Mouse (Mus musculus): ENCODE results near the gene F13a1.

DNA sequence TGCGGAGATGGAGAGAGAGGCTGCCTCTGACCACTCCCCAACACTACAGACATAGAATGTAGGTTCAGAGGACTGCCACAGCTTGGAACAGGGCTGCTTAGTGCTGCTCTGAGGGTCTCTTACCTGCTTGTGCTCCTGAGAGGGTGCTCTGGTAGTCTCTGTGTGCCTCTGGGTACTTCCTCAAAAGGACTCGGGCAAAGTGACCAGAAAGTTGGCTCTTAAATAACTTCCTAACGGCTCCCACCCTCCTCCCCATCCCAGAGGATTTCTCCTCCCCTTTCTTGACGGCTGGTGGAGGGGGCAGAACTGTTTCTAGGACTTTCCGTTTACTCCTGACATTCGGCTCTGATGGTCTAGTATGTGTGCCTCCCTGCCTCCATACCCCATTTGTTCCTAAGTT lies 1.0 kb downstream of the F13a1 start:
- TF ChIP-seq CTCF (IDR thresholded peaks at IDR 0.05) (no peak), EP300 (IDR thresholded peaks at IDR 0.05) (no peak)
